Mouse (Mus musculus): ENCODE measurements at regions not wholly inside any gene's neighbourhood (a gene's known extent, or its start where the extent isn't known, plus 50 kb on each side); places are given as distances from the start of the nearest gene placed in this dataset.

DNA sequence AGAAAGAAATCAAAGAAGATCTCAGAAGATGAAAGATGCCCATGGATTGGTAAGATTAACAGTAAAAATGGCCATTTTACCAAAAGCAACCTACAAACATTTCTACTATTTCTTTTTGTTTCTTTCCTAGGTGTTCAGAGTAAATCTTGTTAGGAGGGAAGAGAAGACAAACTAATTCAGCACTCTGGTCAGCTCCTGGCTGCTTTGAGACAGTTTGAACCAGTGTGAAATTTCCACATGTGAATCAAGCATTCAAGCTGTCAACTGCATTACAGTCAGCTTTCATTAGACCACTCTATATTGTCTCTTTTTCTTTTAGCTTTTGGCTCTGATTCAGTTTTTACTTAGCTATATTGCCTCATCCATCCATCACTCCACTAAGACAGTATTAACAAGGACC, 859.2 kb downstream of the Ryr2 start:
- H3K4me2 ChIP-seq = no peak overlapping the region
- no peak overlapping the region for H3K27ac ChIP-seq
- no peaks in the 10 kb centered on the region for H3K9me3 ChIP-seq
- no peaks in the 10 kb centered on the region for H3K27me3 ChIP-seq
- no peaks in the 10 kb centered on the region for H3K36me3 ChIP-seq
- no peak overlapping the region for H3K9ac ChIP-seq
- no peaks in the 10 kb centered on the region for H3K4me1 ChIP-seq
- no peak for ATAC-seq (ENCODE audit: borderline replicate concordance, extremely low read depth, low FRiP score, low TSS enrichment)
- no peak overlapping the region for H3K4me3 ChIP-seq

DNA sequence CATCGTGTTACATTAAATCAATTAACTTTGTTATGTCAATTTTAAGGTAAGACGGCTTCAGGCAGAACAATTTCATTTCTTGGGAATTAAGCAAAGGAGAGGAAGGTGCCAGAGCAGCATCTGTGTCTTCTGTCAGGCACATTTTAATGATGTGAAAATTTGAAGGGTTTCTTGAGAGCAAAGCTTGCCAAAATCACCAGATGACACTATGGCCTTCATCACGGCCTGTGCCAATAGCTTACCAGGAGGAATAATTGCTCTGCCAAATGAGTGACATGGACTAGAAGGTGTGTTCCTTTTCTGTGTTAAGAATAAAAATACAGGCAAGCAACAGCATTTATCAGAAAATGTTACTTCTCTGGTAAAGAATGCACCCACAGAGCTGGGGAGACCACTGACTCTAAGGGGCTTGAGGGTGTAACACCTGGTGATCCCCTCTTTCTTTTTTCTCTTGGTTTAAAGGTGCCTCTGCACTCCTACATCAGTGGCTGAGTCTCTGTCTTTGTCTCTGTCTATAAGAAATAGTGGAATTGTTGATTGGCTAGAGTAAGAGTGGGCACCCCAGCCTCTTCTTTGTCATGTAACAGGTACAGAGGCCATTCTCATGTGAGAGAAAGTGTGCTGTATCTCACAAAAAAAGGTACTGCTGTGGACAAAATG, 856.2 kb upstream of the Chrm3 start:
- H3K9me3 ChIP-seq = no peaks in the 10 kb centered on the region
- no peaks in the 10 kb centered on the region for H3K4me1 ChIP-seq
- H3K27ac ChIP-seq = no peak overlapping the region
- 85% methylated on average over 3 of the region's 3 CpGs for WGBS
- no peaks in the 10 kb centered on the region for H3K36me3 ChIP-seq
- ATAC-seq (ENCODE audit: borderline replicate concordance, extremely low read depth, low FRiP score, low TSS enrichment) = no peak
- no peak overlapping the region for H3K4me2 ChIP-seq
- H3K27me3 ChIP-seq = no peaks in the 10 kb centered on the region
- H3K4me3 ChIP-seq = no peak overlapping the region
- no peak overlapping the region for H3K9ac ChIP-seq

DNA sequence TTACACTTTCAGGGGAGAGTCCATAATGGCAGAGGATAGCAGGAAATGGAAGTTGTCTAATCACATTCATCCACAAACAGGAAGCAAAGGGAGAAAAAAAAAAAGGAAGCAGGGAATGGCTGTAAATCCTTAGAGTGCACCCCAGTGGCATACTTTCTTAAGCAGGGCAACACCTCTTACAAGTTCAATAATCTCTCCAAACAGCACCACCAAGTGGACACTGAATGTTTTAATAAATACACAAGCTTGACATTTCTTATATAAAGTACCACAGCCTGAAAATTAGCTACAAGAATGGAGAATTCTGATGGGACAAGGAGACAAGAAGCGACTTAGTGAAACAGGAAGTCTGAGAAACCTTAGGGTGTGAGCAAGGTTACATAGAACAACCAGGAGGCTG, 849.5 kb upstream of the Chrm3 start:
- no peak overlapping the region for H3K4me2 ChIP-seq
- no peaks in the 10 kb centered on the region for H3K27me3 ChIP-seq
- H3K4me1 ChIP-seq = no peaks in the 10 kb centered on the region
- H3K36me3 ChIP-seq = no peaks in the 10 kb centered on the region
- WGBS = 83% methylated on average over 1 of the region's 1 CpGs
- H3K9me3 ChIP-seq = no peaks in the 10 kb centered on the region
- ATAC-seq (ENCODE audit: borderline replicate concordance, extremely low read depth, low FRiP score, low TSS enrichment) = no peak
- H3K9ac ChIP-seq = no peak overlapping the region
- no peak overlapping the region for H3K4me3 ChIP-seq
- H3K27ac ChIP-seq = no peak overlapping the region

DNA sequence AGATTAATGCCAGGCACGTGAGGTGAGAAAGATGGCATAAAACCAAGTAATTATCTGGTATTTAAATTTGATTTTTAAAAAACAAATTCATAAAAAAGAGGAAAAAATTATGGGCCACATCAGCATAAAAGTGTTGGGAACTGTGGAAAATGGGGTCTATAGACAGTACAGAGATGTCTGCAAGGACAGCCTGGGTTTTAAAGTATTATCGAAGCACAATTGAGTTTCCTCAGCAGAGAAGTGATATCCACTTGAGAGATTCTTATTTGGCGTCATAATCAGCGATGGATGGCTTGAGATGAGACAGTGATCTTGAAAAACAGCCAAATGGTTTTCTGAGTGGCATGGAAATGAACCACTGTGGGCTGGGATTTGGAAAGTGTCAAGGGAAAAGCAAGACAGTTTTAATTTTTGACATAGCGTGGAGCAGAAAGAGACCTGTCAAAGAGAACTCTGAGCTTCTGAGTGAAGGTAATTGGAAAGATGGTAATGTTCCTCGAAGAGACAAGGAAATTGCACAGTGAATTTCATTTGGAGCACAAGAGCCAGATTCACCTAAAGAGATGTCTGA, 844.7 kb upstream of the Chrm3 start:
- no peak for ATAC-seq (ENCODE audit: borderline replicate concordance, extremely low read depth, low FRiP score, low TSS enrichment)

DNA sequence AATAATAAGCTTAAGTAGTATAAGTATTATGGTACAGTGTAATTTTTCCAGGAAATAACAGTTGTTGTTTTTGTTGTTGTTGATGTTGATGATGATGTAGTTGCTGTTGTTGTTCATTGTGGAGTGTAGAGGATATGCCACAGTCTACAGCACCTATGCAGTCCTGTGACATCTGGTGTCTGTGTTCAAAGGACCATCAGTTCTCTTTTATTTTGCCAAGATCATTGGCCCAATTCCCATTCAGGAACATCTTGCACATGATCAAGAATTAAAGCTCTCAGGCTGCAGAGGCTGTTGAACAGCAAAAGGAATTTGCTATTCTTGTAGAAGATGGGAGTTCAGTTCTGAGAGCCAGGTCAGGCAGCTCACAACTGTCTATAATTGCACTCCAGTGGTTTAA, 841.3 kb upstream of the Chrm3 start:
- H3K4me2 ChIP-seq = no peak overlapping the region
- no peak overlapping the region for H3K9ac ChIP-seq
- no peaks in the 10 kb centered on the region for H3K27me3 ChIP-seq
- no peaks in the 10 kb centered on the region for H3K9me3 ChIP-seq
- no peak overlapping the region for H3K27ac ChIP-seq
- no peaks in the 10 kb centered on the region for H3K4me1 ChIP-seq
- H3K36me3 ChIP-seq = no peaks in the 10 kb centered on the region
- no peak overlapping the region for H3K4me3 ChIP-seq
- ATAC-seq (ENCODE audit: borderline replicate concordance, extremely low read depth, low FRiP score, low TSS enrichment) = no peak

More for the DNA sequence above, 844.7 kb upstream of the Chrm3 start:
- no peak overlapping the region for H3K9ac ChIP-seq
- no peaks in the 10 kb centered on the region for H3K9me3 ChIP-seq
- WGBS = 77% methylated on average over 6 of the region's 6 CpGs
- H3K4me1 ChIP-seq = no peaks in the 10 kb centered on the region
- H3K36me3 ChIP-seq = no peaks in the 10 kb centered on the region
- H3K4me2 ChIP-seq = no peak overlapping the region
- H3K27ac ChIP-seq = no peak overlapping the region
- H3K4me3 ChIP-seq = no peak overlapping the region
- no peaks in the 10 kb centered on the region for H3K27me3 ChIP-seq

DNA sequence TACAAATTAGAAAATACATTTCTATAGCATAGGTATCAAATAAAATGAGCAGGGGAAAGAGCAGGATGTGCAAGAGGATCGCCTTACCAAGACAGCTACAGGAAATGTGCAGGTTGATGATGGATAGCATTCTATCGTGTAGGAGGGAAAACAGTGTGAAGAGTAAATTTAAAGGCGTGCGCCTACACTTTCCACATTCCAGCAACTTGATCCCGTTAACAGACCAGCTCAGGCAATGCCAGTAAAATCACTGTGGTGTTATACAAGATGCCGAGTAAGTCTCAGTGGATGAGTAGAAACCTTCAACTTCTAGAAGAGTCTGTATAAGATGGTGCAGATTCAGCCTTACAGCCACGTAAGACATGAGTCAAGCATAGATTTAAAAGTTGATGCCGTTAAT, 831.8 kb upstream of the Chrm3 start:
- Histone ChIP-seq H3K9ac (no peak overlapping the region), H3K9me3 (no peaks in the 10 kb centered on the region), H3K4me1 (no peaks in the 10 kb centered on the region), H3K27me3 (no peaks in the 10 kb centered on the region), H3K4me2 (no peak overlapping the region), H3K36me3 (no peaks in the 10 kb centered on the region), H3K4me3 (no peak overlapping the region), H3K27ac (no peak overlapping the region)
- 67% methylated on average over 8 of the region's 8 CpGs for WGBS
- no peak for ATAC-seq (ENCODE audit: borderline replicate concordance, extremely low read depth, low FRiP score, low TSS enrichment)

DNA sequence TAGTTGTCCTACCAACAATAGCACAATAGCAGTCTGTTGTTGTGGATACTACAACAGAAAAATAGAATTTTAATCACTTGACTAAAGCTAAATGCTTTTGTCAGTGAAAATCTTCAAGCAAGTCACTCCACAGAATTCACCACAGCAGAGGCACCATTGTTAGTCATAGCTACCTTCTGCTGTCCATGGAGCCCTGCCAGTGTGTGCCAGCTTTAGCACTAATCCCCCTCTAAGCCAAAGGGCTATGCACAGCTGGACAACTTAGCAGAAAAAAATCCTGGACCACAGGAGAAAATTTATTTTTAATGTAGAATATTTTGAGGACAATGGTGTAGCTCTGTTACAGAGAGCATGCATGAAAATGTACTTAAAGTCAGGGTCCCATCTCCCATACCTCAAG, 820.5 kb upstream of the Chrm3 start:
- H3K4me2 ChIP-seq = no peak overlapping the region
- no peak overlapping the region for H3K27ac ChIP-seq
- no peak overlapping the region for H3K9ac ChIP-seq
- H3K4me1 ChIP-seq = no peaks in the 10 kb centered on the region
- H3K4me3 ChIP-seq = no peak overlapping the region
- no peaks in the 10 kb centered on the region for H3K36me3 ChIP-seq
- H3K27me3 ChIP-seq = no peaks in the 10 kb centered on the region
- ATAC-seq (ENCODE audit: borderline replicate concordance, extremely low read depth, low FRiP score, low TSS enrichment) = no peak
- no peaks in the 10 kb centered on the region for H3K9me3 ChIP-seq

DNA sequence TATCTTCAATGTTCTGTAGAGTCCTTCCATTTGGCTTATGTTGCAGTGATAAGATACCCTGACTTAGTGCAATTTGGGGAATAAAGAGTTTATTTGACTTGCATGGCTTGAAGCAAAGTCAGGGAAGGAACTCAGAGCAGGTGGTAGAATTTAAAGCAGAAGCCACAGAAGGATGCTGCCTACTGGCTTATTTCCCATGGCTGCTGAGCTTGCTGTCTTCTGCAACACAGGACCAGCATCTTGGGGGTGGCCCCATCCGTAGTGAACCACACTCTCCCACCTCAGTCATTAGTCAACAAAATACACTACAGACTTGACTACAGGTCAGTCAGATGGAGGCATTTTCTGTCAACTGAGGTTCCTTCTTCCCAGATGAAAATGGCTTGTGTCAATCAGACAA, 819.7 kb upstream of the Chrm3 start:
- Histone ChIP-seq H3K4me1 (no peaks in the 10 kb centered on the region), H3K9ac (no peak overlapping the region), H3K9me3 (no peaks in the 10 kb centered on the region), H3K4me2 (no peak overlapping the region), H3K27me3 (no peaks in the 10 kb centered on the region), H3K4me3 (no peak overlapping the region), H3K27ac (no peak overlapping the region), H3K36me3 (no peaks in the 10 kb centered on the region)
- 78% methylated on average over 1 of the region's 1 CpGs for WGBS
- ATAC-seq (ENCODE audit: borderline replicate concordance, extremely low read depth, low FRiP score, low TSS enrichment) = no peak

DNA sequence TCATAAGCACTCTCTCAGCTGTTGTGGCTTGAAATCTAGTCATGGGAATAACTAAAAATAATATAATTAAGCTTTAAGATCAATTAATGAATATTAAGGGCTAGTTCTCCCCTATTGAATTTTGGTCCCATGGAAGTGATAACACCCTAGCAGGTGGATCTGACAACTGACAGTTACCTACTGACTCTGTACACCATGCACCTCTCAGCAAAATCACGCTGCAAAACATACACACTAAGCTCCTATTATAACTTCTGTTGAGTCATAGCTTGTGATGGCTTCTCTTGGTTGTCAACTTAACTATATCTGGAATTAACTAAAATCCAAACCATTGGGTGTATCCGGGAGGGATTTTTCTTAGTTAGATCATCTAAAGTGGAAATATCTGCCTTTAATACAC, 817.9 kb upstream of the Chrm3 start:
- H3K4me2 ChIP-seq = no peak overlapping the region
- WGBS = 82% methylated on average over 2 of the region's 2 CpGs
- no peak for ATAC-seq (ENCODE audit: borderline replicate concordance, extremely low read depth, low FRiP score, low TSS enrichment)

DNA sequence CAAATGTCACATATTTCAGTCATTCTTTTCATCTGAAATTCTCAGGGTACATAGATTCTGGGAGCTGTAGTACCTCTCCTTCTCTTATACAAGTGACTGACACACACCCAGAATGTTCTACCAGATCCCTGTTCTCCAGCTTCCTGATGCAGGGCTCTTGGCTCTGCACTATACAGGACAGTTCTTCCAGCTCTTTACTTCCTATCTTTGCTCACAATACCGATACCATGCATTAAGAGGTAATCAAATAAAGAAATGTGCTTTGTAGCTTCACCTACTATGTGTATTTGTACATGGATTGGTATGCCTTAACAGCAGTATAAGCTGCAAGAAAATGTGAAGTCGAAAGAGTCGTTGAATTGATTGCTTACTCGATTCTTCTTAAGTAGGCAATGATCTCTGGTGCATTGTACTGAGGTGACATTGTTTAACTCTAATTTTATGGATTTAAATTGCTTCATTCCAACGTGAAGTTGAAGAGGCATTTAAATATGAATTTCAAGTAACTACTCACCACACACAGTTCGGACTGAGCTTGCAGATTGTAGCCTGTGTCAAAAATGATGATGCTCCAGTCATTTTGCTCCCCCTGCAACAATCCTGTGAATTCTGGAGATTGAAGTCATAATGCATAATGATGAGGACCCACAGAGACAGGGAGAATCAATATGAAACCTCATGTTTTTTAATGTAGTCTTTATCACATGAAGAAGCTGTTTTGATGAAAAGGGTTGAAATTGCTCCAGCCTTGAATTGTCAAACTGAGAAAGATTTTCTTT, 817.2 kb upstream of the Chrm3 start:
- no peaks in the 10 kb centered on the region for H3K4me1 ChIP-seq
- 60% methylated on average over 6 of the region's 6 CpGs for WGBS
- no peak overlapping the region for H3K4me2 ChIP-seq
- no peak overlapping the region for H3K4me3 ChIP-seq
- H3K9me3 ChIP-seq = no peaks in the 10 kb centered on the region
- no peak overlapping the region for H3K9ac ChIP-seq
- H3K27me3 ChIP-seq = no peaks in the 10 kb centered on the region
- H3K36me3 ChIP-seq = no peaks in the 10 kb centered on the region
- no peak for ATAC-seq (ENCODE audit: borderline replicate concordance, extremely low read depth, low FRiP score, low TSS enrichment)
- no peak overlapping the region for H3K27ac ChIP-seq

More for the DNA sequence above, 817.9 kb upstream of the Chrm3 start:
- Histone ChIP-seq H3K27me3 (no peaks in the 10 kb centered on the region), H3K4me1 (no peaks in the 10 kb centered on the region), H3K9me3 (no peaks in the 10 kb centered on the region), H3K36me3 (no peaks in the 10 kb centered on the region), H3K27ac (no peak overlapping the region), H3K4me3 (no peak overlapping the region), H3K9ac (no peak overlapping the region)

DNA sequence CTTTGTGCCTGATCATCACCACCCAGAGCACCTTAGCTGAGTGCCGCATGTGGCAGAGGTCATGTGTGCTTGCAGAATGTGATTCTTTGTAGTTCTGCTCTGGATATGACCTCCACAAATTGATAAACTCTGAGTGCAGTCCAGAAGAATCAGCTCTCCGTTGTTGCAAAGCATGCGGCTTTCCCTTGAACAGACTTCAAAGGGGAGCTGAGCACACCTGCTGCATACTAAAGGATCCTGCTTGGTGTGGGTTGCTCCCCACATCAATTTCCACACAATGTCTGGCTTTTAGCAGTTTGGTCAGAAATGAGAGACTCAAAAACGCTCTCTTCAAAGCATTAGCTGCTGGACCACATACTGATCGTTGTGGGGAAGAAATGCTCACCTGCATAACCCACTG, 806.5 kb upstream of the Chrm3 start:
- Histone ChIP-seq H3K4me2 (no peak overlapping the region), H3K27me3 (no peaks in the 10 kb centered on the region), H3K4me3 (no peak overlapping the region), H3K27ac (no peak overlapping the region), H3K36me3 (no peaks in the 10 kb centered on the region), H3K9ac (no peak overlapping the region), H3K9me3 (no peaks in the 10 kb centered on the region), H3K4me1 (no peaks in the 10 kb centered on the region)
- ATAC-seq (ENCODE audit: borderline replicate concordance, extremely low read depth, low FRiP score, low TSS enrichment) = no peak
- WGBS = 45% methylated on average over 5 of the region's 5 CpGs

DNA sequence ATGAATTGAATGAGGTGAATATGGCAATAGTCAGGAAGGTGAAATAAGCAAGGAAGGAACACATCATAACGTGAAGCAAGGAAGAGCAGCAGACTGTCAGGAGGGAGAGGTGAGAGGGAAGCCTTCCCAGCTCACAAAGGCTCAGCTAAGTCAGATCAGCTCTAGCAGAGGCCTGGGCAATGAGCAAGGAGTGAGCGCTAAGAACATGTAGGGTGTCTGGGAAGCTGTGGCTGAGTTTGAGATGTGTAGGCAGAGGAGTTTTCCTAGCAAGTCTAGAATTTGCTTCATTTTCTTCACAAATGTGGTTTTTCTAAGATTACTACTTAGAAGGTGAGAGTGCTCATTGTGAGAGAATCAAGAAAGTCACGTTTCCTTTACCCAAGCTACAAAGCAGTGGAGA, 803.5 kb upstream of the Chrm3 start:
- ATAC-seq (ENCODE audit: borderline replicate concordance, extremely low read depth, low FRiP score, low TSS enrichment) = no peak
- WGBS = 59% methylated on average over 3 of the region's 3 CpGs

More for the DNA sequence above, 803.5 kb upstream of the Chrm3 start:
- Histone ChIP-seq H3K4me1 (no peaks in the 10 kb centered on the region), H3K9ac (no peak overlapping the region), H3K9me3 (no peaks in the 10 kb centered on the region), H3K27ac (no peak overlapping the region), H3K4me2 (no peak overlapping the region), H3K27me3 (no peaks in the 10 kb centered on the region), H3K4me3 (no peak overlapping the region), H3K36me3 (no peaks in the 10 kb centered on the region)

Measured in lung, embryonic 15.5 days (tissue).